Mouse (Mus musculus) cerebellum, postnatal 4 days (tissue): ENCODE results near the gene Sh3d21.

Experiments used
- DNase-seq, 2 experiments: peaks; one replicate each; pipeline ENCODE4 v3.0.0; 2022; ENCODE audit warnings: low spot score in 2 of 2, mixed read lengths in 1 of 2

The Sh3d21 gene

GRCm38 (mm10) chr4:126146974-126147532 lies 16.2 kb downstream of the Sh3d21 start:
- no peak for DNase-seq

GRCm38 (mm10) chr4:126145396-126145795 lies 17.9 kb downstream of the Sh3d21 start:
- no peak for DNase-seq

- DNase-seq = no peak
Observed at GRCm38 (mm10) chr4:126141021-126141420, 22.3 kb downstream of the Sh3d21 start.

DNA sequence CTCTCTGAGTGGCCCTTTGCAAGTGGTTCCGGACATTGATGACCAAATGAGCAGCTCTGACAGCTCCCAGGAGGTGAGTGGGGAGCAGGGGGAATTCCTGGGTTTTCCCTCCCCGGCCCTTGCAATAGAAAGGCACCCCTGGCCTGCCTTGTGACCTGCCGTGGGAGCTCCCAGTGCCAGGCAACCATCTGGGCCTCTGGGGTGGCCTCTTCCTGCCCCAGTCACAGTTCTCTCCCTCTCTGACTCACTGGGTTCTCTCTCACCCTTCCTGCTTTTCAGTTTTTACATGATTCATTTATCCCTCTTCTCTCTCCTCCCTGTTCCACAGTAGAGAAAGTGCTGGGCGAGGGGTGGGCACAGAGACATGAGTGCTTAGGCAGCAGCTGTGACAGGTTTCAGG lies 25.5 kb downstream of the Sh3d21 start:
- DNase-seq = no peak

- DNase-seq = no peak
Observed at GRCm38 (mm10) chr4:126134639-126135038, 28.7 kb downstream of the Sh3d21 start.

- DNase-seq = no peak
Observed at GRCm38 (mm10) chr4:126134236-126134635, 29.1 kb downstream of the Sh3d21 start.

GRCm38 (mm10) chr4:126132636-126133264 lies 30.5 kb downstream of the Sh3d21 start:
- no peak for DNase-seq

- peak in 1 of 2 experiments; percentile 67 for DNase-seq
Observed at GRCm38 (mm10) chr4:126131290-126132121, 31.8 kb downstream of the Sh3d21 start.

DNA sequence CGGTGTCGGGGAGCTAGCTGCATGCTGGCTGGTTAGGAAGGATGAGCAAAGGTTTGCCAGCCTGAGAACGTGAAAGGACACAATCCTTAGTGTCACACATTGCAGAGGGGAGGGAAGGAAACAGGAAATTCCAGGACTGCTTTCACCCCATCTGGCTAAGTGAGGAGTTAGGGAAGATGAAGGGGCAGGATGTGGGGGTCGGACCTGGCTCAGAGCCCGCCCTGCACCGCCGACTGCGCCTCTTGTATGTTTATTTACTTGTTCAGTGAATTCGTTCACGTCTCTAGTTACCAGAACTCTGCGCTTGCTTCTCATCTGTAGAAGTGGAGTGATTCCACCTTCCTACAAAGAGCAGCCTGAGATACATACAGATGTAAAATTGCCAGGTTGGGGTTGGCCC lies 32.8 kb downstream of the Sh3d21 start:
- DNase-seq = no peak

GRCm38 (mm10) chr4:126123309-126124040 lies 39.8 kb downstream of the Sh3d21 start:
- DNase-seq = no peak

GRCm38 (mm10) chr4:126120506-126120905 lies 42.8 kb downstream of the Sh3d21 start:
- no peak for DNase-seq

DNA sequence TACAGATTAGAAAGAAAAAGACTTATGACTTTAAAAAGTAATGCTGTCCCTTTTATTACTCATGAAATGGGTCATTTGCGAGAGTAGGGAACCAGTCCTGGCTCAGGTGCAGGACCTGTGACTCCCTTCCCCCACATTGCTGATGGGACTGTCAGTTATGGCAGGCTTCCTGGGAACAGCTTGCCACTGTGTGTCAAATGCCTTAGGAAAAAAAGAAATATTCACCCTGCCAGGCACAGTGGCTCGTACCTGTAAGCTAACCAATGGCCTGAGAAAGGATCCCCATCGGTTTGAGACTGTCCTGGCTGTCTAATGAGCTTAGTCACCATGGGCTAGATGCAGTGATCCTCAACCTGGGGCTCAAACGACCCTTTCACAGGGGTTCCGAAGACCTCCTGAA lies 43.2 kb downstream of the Sh3d21 start:
- DNase-seq = no peak

DNA sequence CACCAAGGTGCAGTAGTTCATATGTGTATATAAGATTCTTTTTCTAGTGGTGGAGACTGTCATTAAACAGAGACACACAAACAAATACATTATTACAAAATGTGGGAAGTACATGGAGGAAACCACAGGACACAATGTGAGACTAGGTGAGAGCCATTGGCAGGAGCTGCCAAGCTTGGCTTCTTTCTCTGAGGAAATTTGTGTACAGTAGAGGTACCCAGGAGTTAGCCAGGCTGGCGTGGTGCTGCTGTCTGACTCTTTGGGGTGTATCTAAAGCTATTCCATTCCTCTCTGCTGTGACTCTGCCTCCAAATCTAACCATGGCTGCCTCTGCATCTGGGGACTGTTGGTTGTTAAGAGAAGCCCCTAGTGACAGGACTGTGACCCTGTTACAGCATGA lies 44.2 kb downstream of the Sh3d21 start:
- no peak for DNase-seq

GRCm38 (mm10) chr4:126118651-126119050 lies 44.6 kb downstream of the Sh3d21 start:
- no peak for DNase-seq

GRCm38 (mm10) chr4:126117116-126117515 lies 46.2 kb downstream of the Sh3d21 start:
- no peak for DNase-seq

- DNase-seq = no peak
Observed at GRCm38 (mm10) chr4:126115871-126116521, 47.3 kb downstream of the Sh3d21 start.

DNA sequence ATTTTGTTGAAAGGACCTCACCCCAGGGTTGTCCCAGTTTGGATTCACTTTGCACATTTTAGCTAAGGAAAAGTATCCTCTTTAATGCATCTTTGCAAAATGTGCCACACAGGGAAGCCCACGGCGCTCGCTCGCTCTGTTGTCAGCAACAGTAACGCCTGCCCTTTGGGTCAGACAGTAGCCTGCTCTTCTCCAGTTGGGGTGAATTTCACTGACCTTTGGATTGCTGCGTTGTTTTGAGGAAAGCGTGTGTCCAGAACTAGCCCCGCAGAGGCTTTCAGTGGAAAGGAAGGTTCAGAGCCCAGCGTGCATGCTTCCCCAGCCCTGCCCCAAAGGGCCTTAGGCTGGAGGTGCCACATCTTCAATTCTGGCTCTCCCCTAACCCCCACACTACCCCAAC lies 47.9 kb downstream of the Sh3d21 start:
- no peak for DNase-seq

GRCm38 (mm10) chr4:126113943-126114342 lies 49.3 kb downstream of the Sh3d21 start:
- peak in 1 of 2 experiments; percentile 56 for DNase-seq

DNA sequence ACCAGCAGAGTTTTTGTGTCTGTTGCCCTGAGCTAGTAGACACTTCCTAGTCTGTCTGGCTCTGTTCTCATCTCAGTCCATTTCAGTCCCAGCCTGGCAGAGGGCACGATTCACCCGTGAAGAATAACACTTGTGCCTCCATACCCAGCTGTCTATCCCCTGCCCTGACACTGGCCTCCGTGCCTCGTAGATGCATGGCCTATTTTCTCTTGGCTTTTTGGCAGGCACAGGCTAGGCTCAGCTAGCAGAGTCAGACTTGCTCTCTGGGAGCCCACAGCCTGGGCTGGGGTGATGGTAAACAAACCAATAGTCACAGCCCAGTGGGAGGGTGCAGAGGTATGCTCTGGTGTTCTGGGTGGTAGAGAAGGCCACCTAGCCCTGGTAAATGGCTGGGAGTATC lies 50.0 kb downstream of the Sh3d21 start:
- DNase-seq = no peak

GRCm38 (mm10) chr4:126111153-126111549 lies 52.1 kb downstream of the Sh3d21 start:
- no peak for DNase-seq

DNA sequence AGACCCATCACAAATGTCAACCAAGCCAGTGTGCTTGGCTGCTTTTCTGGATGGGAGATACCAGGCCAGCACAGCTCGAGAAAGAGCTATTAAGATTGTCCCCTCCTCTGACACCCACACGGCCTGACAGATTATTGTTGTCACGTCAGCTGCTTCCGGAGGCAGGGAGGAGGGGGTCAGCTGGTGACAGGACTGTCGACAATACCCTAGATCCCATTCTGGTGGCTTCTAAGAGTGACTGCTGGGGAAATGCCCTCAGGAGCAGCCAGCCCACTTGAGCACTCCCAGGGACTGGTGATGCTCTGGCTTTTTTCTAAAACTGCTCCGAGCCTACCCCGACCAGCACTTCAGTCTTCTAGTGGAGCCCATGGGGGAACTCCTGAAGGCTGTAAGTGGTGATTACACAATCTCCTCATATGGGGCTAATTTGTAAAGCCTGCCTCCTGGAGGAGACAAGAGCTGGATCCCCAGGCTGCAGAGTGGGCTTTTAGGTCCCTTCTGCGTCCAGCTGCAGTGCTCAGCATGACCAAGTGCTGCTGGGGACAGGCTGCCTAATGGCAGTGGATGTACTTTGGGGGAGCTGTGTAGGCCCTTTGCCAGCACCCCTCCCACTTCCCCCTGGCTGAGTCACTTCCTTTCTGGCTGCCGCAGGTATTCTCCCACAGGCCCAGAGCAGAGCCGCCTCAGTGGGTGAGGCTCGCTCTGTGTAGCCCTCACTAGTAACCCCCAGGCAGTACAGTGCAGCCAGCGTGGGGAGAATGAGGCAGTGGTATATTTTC lies 52.7 kb downstream of the Sh3d21 start:
- no peak for DNase-seq
